23 mouse cellular contexts compared by ENCODE assay signal in genomic region chr5:51709447-51709991, GRCm38 (mm10).
"Had no signal": no experiment of that assay in that cellular context is flagged by ENCODE, and none has a peak within 500 bp of the region (broad histone marks: within the 10 kb centered on the region; RNA-seq: fewer than 3 reads in every experiment).

No protein-coding gene starts in this region.

- DNase-seq: forebrain, postnatal 0 days; gastrocnemius, postnatal 14 days; gastrocnemius, postnatal 36 days; heart, adult 11 months; heart, adult 2 months; heart, postnatal 14 days; heart, postnatal 36 days; kidney, adult 11 months; kidney, adult 2 months; kidney, adult 9 months; kidney, postnatal 10 days; kidney, postnatal 25 days; kidney, postnatal 4 days had no signal

- H3K27ac ChIP-seq: heart, adult 2 months; heart, embryonic 13.5 days; heart, embryonic 15.5 days; hindbrain, embryonic 13.5 days; hindbrain, embryonic 15.5 days; hindbrain, postnatal 0 days; layer of hippocampus, adult 2 months; left cerebral cortex, adult 2 months; limb, embryonic 15.5 days had no signal

- H3K4me1 ChIP-seq: hindbrain, embryonic 13.5 days; hindbrain, embryonic 15.5 days; limb, embryonic 15.5 days had no signal

- H3K36me3 ChIP-seq: heart, embryonic 13.5 days; heart, embryonic 15.5 days; hindbrain, embryonic 13.5 days; hindbrain, embryonic 15.5 days; limb, embryonic 15.5 days had no signal

- H3K9me3 ChIP-seq: heart, embryonic 13.5 days; heart, embryonic 15.5 days; hindbrain, embryonic 13.5 days; hindbrain, embryonic 15.5 days; limb, embryonic 15.5 days had no signal

- H3K27me3 ChIP-seq: heart, embryonic 13.5 days; heart, embryonic 15.5 days; hindbrain, embryonic 13.5 days; hindbrain, embryonic 15.5 days; limb, embryonic 15.5 days had no signal

- ATAC-seq: forebrain, postnatal 0 days; hindbrain, postnatal 0 days; intestine, embryonic 16.5 days had no signal

- H3K4me2 ChIP-seq: heart, embryonic 11.5 days; heart, embryonic 13.5 days; heart, embryonic 15.5 days; hindbrain, embryonic 13.5 days; hindbrain, embryonic 15.5 days; limb, embryonic 15.5 days had no signal

- H3K4me3 ChIP-seq: heart, adult 2 months; heart, embryonic 13.5 days; heart, embryonic 15.5 days; hindbrain, embryonic 13.5 days; hindbrain, embryonic 15.5 days; layer of hippocampus, adult 2 months; left cerebral cortex, adult 2 months; limb, embryonic 15.5 days had no signal

- H3K9ac ChIP-seq: forebrain, postnatal 0 days; heart, embryonic 13.5 days; heart, embryonic 15.5 days; hindbrain, embryonic 13.5 days; hindbrain, embryonic 15.5 days; limb, embryonic 15.5 days had no signal
